8 mouse cellular contexts compared by ENCODE assay signal in genomic region chr11:113806382-113807077, GRCm38 (mm10). TPM values are rescaled to one million over a fixed set of nuclear protein-coding genes. Genes with fewer than 3 reads are reported as not detected.
DNase-seq lines count a peak whose midpoint lies in the region; ATAC-seq and TF ChIP-seq lines count a peak whose summit lies in the region.

No protein-coding gene starts in this region.

- TF ChIP-seq CTCF in gastrocnemius, adult 2 months (IDR thresholded peaks at IDR 0.05), result no peak

- no peaks in the 10 kb centered on the region for H3K27me3 ChIP-seq in kidney, embryonic 14.5 days (ENCODE audit: control insufficient read depth, insufficient read depth, low read length)

- no peak overlapping the region for H3K4me3 ChIP-seq in gastrocnemius, adult 2 months
- no peak overlapping the region for H3K4me3 ChIP-seq in kidney, embryonic 14.5 days (ENCODE audit: low read length)

- no peaks in the 10 kb centered on the region for H3K9me3 ChIP-seq in kidney, embryonic 14.5 days (ENCODE audit: control insufficient read depth, low read length)

- intact Hi-C loops in gastrocnemius, adult 2 months (cut with DNase I), result no loop called here

- peak; percentile 41 for DNase-seq in gastrocnemius, adult 2 months
- DNase-seq in gastrocnemius, adult 18-20 months (ENCODE audit: low spot score), result no peak
- DNase-seq in right cerebral cortex, adult 18-20 months, result peak; percentile 42
- no peak for DNase-seq in right cerebral cortex, adult 2 months (ENCODE audit: low spot score in 2 of 2)
- peak; percentile 71 for DNase-seq in lung, postnatal 36 days
- DNase-seq in MN1 (ENCODE audit: low spot score), result no peak
- no peak for DNase-seq in embryo, embryonic 11 days

- H3K27ac ChIP-seq in gastrocnemius, adult 2 months, result peak overlapping the region; percentile 78
- peak overlapping the region; percentile 61; the same call in 1 of the 2 replicates for H3K27ac ChIP-seq in kidney, embryonic 14.5 days (ENCODE audit: low read depth, low read length)

- ATAC-seq in kidney, embryonic 14.5 days (ENCODE audit: low FRiP score, low TSS enrichment), result peak; percentile 30; the same call in 1 of the 2 replicates

- H3K4me1 ChIP-seq in kidney, embryonic 14.5 days (ENCODE audit: control insufficient read depth, insufficient read depth, low read length), result peaks cover 21% of the 10 kb centered on the region

- 36% methylated on average over 9 of the region's 9 CpGs for WGBS in kidney, embryonic 14.5 days

- H3K36me3 ChIP-seq in kidney, embryonic 14.5 days (ENCODE audit: control insufficient read depth, insufficient read depth, low read length), result no peaks in the 10 kb centered on the region

- no peak overlapping the region for H3K4me2 ChIP-seq in kidney, embryonic 14.5 days (replicated peaks; ENCODE audit: low read depth, low read length)

- no peak overlapping the region for H3K9ac ChIP-seq in kidney, embryonic 14.5 days (ENCODE audit: low read depth, low read length)

RNA-seq across cellular contexts. Expression of gene Cdc42ep4, which starts 54.8 kb away (rescaled TPM):
- 1 to 10 TPM; 5.2 to 9.1 TPM for total RNA-seq in gastrocnemius, adult 2 months (2021)
- total RNA-seq in gastrocnemius, adult 18-20 months (2021), result 1 to 10 TPM; 4.5 to 7.4 TPM
- 36.0 and 45.4 TPM in 2 replicates for polyA plus RNA-seq in kidney, embryonic 14.5 days (2014; fragmentation: Nextera tagmentation; extraction: Ambion mirVana)

Comparison
In these comparisons a context has a peak if more than half of its experiments do, and no peak if none do; other contexts are left out.
1. DNase-seq: peak in gastrocnemius, adult 2 months (single experiment), right cerebral cortex, adult 18-20 months (single experiment) and lung, postnatal 36 days (single experiment); none in gastrocnemius, adult 18-20 months (single experiment), right cerebral cortex, adult 2 months (0 of 2), MN1 (single experiment) and embryo, embryonic 11 days (single experiment).